Mouse (Mus musculus) kidney, adult 2 months (tissue): ENCODE results near the gene Zfyve26. TPM values are rescaled to one million over a fixed set of nuclear protein-coding genes. Genes with fewer than 3 reads are reported as not detected.

ENCODE experiments used
- DNase-seq: peaks from one replicate; pipeline ENCODE4 v3.0.0; 2021
- H3K27ac ChIP-seq: fragments of 200-500 bp; 2 replicates; pipeline ENCODE4 v1.5.1; 2012; ENCODE audit warnings: low read depth, low read length, control low read depth, inconsistent platforms; ENCODE audit not compliant: insufficient read depth
- H3K27me3 ChIP-seq: fragments of 200-500 bp; replicated peaks from 2 replicates; pipeline ENCODE4 v1.6.1; 2012; ENCODE audit warnings: mild to moderate bottlenecking, moderate library complexity, low read length, inconsistent platforms; ENCODE audit not compliant: control insufficient read depth, insufficient read depth
- H3K36me3 ChIP-seq: fragments of 200-500 bp; 2 replicates; pipeline ENCODE4 v1.6.1; 2012; ENCODE audit warnings: mild to moderate bottlenecking, moderate library complexity, low read length, inconsistent platforms; ENCODE audit not compliant: control insufficient read depth, insufficient read depth
- H3K4me1 ChIP-seq: fragments of 200-500 bp; 2 replicates; pipeline ENCODE4 v1.6.1; 2011; ENCODE audit warnings: low read length; ENCODE audit not compliant: control insufficient read depth, insufficient read depth
- H3K4me3 ChIP-seq: fragments of 200-500 bp; 2 replicates; pipeline ENCODE4 v1.5.1; 2011; ENCODE audit warnings: mild to moderate bottlenecking, low read depth, low read length, control low read depth; ENCODE audit not compliant: insufficient read depth
- CTCF ChIP-seq: fragments of 200-500 bp; conservative IDR thresholded peaks from 2 replicates; pipeline ENCODE4 v1.5.1; 2011; ENCODE audit warnings: low read depth, mild to moderate bottlenecking, control low read depth, low read length, moderate library complexity, mixed read lengths; ENCODE audit not compliant: insufficient read depth, insufficient read length
- POLR2A ChIP-seq: fragments of 200-500 bp; IDR thresholded peaks from one replicate; pipeline ENCODE4 v1.6.1; 2011; ENCODE audit warnings: low read depth, low read length, control low read depth
- WGBS: fragments of 180-500 bp; shearing (Covaris S2); methylation state at CpG from one replicate; pipeline ENCODE4 v1.1.7; 2018; 5-methylcytosine and 5-hydroxymethylcytosine counted together
- polyA plus RNA-seq: library from polyadenylated mRNA; depleted of rRNA; stranded (reverse); fragments of >200 nt; gene quantifications from 2 replicates; pipeline ENCODE4 v1.2.3, GENCODE M21; 2012

Zfyve26 gene
- polyA plus RNA-seq, 1 experiment, result 20.6 TPM

DNA sequence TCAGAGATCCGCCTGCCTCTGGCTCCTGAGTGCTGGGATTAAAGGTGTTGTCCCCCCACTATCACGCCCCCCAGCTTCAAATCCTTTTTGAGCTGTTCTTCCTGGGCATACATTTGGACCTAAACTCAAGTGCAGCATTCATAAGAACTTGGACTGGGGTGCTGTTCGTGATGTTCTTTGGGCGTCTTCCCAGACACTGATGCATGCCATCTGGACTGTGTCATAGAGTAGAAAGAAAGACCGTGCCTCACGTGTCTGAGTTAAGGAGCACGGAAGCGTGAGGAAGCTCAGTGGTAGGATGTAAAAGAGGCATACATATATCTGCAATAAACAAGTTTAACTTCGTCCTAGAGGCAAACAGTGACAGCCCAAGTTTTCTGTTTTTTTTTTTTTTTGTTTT, 5.7 kb upstream of the Zfyve26 start:
- Histone ChIP-seq H3K27me3 (no peaks in the 10 kb centered on the region), H3K4me3 (no peak overlapping the region), H3K27ac (no peak overlapping the region), H3K36me3 (no peaks in the 10 kb centered on the region), H3K4me1 (no peaks in the 10 kb centered on the region)
- TF ChIP-seq CTCF (no peak), POLR2A (no peak)
- DNase-seq, result peak; percentile 37
- 75% methylated on average over 9 of the region's 9 CpGs for WGBS

DNA sequence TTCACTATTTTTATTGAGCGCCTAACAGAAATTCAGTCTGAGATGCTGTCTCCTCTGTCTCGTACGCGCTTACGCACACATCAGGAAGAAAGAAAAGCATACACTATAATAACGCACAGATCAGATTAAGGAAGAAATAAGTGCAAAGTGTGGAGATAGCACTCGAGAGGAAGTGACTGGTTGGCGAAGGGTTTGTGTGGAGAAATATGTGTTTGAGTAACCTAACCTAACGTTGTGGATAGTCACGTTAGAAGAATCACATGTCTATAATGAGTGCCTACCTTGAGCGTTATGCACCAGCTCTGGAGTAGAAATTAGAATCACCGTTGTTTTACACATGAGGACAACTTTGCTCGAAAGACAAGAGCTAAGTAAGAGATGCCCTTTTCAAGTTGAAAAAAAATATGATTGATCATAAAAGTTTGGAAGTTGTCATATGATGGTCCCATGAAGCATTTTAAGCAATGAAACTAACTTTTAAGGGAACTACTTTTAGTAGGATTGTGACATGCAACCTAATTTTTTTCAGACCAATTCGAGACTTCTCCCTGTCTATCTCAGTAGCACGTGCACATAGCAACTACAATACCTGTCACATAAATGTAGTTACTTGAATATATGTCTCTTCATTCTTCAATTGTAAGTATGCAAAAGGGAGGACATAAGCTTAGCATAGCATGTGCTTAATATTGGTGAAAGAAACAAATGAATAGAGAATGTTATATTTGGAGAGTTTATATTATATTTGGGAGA, 2.0 kb upstream of the Zfyve26 start:
- H3K4me3 ChIP-seq, result no peak overlapping the region; the same call in 1 of the 2 replicates
- no peak overlapping the region for H3K27ac ChIP-seq
- no peaks in the 10 kb centered on the region for H3K27me3 ChIP-seq
- H3K4me1 ChIP-seq, result peaks cover 2% of the 10 kb centered on the region; the same call in 1 of the 2 replicates
- no peaks in the 10 kb centered on the region for H3K36me3 ChIP-seq
- TF ChIP-seq CTCF (no peak), POLR2A (no peak)
- 11% methylated on average over 15 of the region's 15 CpGs for WGBS
- DNase-seq, result no peak

DNA sequence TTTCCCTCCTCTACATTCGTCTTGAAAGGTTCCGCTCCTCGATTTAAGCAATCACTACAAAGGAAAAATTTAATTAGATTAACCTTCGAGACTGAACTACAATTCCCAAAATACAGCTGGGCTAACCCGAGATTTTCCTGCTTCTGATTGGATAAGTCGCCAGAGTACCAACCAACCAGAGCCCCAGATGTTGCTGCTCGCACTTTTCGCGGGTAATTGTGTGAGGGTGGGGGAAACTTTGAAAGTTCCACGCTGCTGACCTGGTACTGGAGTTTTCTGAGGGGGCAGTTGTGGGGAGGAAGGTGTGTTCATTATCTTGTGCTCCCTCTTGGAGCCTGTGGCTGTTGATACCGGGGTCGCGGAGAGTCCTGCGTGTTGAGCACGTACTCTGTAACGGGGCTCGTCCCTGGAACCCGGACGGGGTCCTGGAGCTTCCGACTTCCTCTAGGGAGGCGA, 1.0 kb upstream of the Zfyve26 start, which contains the start of gene Rad51b:
Gene Rad51b, plus strand, starts transcription at position 162 of the 456 bp plus-strand sequence.
- H3K27ac ChIP-seq, result peak within 1 kb of the TSS; percentile 43; the same call in 1 of the 2 replicates
- no peaks in the 10 kb centered on the region for H3K36me3 ChIP-seq
- DNase-seq, result peak; percentile 92
- no peak for TF ChIP-seq CTCF
- TF ChIP-seq POLR2A, result no peak
- peak within 1 kb of the TSS; percentile 91 for H3K4me3 ChIP-seq
- WGBS, result under 1% methylated on average over 21 of the region's 21 CpGs
- peaks cover 2% of the 10 kb centered on the region; the same call in 1 of the 2 replicates for H3K4me1 ChIP-seq
- H3K27me3 ChIP-seq, result no peaks in the 10 kb centered on the region

DNA sequence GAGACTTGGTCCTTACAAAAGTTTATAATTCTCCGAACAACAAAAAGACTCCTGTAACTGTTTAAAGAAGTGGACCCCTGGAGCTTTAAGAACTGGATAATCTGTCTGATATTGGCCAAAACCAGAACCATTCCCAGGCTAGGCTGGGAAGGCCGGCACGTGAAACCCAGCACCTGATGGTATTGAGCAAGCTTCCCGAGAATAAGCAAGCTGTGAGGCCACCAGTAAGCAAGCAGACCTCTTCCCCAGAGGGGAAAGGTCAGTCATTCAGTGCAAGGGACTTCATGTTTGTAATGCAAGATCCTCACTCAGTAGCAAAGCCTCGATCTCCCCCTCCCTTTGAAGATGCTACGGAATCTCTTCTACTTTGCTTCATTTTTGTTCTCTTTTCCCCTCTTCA, 3.2 kb downstream of the Zfyve26 start:
- TF ChIP-seq CTCF (no peak), POLR2A (no peak)
- 64% methylated on average over 6 of the region's 6 CpGs for WGBS
- peak; percentile 31 for DNase-seq
- H3K36me3 ChIP-seq, result peaks cover 2% of the 10 kb centered on the region; the same call in 1 of the 2 replicates
- H3K27me3 ChIP-seq, result no peaks in the 10 kb centered on the region
- H3K4me3 ChIP-seq, result no peak overlapping the region
- peak overlapping the region; percentile 77 for H3K27ac ChIP-seq
- H3K4me1 ChIP-seq, result peaks cover 2% of the 10 kb centered on the region; the same call in 1 of the 2 replicates

DNA sequence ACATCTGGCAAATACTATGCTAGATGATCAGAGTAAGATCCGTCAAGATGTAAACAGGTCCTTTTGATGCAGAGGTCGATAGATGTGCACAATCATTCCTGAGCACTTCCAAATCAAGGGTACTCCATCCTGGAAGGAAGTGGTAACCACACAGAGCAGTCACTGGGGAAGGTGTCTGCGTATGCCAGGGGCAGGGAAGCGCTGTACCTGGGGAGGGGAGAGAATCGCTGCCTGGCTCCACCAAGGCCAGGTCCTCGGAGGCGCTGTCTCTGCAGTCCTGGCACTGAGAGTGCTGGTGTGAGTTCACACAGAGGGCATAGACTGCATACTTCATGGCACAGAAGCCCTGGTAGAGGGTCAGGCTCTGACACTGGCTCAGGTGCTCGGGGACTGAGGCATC, 13.5 kb downstream of the Zfyve26 start:
- Histone ChIP-seq H3K27ac (no peak overlapping the region), H3K36me3 (peaks cover 10% of the 10 kb centered on the region), H3K27me3 (no peaks in the 10 kb centered on the region), H3K4me3 (no peak overlapping the region), H3K4me1 (no peaks in the 10 kb centered on the region)
- DNase-seq, result no peak
- 93% methylated on average over 8 of the region's 8 CpGs for WGBS
- TF ChIP-seq POLR2A (no peak), CTCF (no peak)

DNA sequence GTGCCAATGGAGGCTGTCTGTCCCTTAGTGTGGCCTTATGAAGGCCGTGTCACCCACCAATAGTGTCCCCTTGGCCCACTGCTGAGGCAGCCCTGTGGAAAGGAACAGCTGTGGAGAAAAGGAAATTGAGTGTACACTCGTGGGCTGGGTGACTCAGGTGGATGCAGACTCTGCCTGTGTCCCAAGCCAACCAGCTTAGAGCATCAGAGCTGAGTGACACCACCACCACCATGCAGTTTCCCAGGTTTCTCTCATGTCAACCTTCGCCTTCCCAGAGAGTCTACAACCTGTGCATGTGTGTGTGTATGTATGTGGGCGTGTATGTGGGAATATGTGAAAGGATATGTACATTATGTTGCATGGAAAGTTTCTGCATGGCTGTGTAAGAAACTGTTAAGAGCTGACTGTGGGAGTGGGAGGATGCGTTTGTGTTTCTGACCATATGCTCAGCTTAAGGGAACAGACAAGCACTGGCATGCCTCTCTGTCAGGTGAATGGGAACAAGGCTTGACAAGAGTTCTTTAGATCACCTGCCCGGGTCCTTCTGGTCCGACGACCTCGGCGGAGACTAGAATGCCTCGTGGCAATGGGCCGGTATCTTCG, 16.5 kb downstream of the Zfyve26 start:
- Histone ChIP-seq H3K27ac (no peak overlapping the region), H3K4me3 (no peak overlapping the region), H3K4me1 (no peaks in the 10 kb centered on the region), H3K27me3 (no peaks in the 10 kb centered on the region), H3K36me3 (peaks cover 7% of the 10 kb centered on the region)
- TF ChIP-seq CTCF, result no peak
- no peak for TF ChIP-seq POLR2A
- WGBS, result 95% methylated on average over 13 of the region's 13 CpGs
- no peak for DNase-seq

DNA sequence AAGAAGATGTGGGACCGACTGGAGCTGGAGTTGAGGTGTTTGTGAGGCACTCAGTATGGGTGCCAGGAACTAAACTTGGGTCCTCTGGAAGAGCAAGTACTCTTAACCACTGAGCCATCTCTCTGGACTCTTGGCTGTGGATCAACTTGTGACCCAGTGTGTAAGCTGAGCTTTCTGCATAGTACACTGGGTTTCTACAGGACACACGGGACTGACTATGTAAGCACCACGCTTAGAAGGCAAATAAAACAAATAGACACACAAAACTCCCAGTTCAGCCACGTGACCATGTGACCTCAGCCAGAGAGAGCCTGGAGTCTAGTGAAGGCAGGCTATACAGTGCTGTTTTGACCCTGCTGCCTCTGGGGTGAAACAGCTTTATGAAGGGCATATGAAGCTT, 23.5 kb downstream of the Zfyve26 start:
- DNase-seq, result no peak
- Histone ChIP-seq H3K36me3 (peaks cover 9% of the 10 kb centered on the region), H3K27ac (no peak overlapping the region), H3K4me3 (no peak overlapping the region), H3K27me3 (no peaks in the 10 kb centered on the region), H3K4me1 (no peaks in the 10 kb centered on the region)
- 89% methylated on average over 4 of the region's 4 CpGs for WGBS
- TF ChIP-seq CTCF, result no peak
- no peak for TF ChIP-seq POLR2A
